Mouse (Mus musculus): ENCODE results near the gene Erp27. TPM values are rescaled to one million over a fixed set of nuclear protein-coding genes. Genes with fewer than 3 reads are reported as not detected.

Erp27 gene
- polyA plus RNA-seq, 1 experiment from 2014 or later = 0.28 TPM

DNA sequence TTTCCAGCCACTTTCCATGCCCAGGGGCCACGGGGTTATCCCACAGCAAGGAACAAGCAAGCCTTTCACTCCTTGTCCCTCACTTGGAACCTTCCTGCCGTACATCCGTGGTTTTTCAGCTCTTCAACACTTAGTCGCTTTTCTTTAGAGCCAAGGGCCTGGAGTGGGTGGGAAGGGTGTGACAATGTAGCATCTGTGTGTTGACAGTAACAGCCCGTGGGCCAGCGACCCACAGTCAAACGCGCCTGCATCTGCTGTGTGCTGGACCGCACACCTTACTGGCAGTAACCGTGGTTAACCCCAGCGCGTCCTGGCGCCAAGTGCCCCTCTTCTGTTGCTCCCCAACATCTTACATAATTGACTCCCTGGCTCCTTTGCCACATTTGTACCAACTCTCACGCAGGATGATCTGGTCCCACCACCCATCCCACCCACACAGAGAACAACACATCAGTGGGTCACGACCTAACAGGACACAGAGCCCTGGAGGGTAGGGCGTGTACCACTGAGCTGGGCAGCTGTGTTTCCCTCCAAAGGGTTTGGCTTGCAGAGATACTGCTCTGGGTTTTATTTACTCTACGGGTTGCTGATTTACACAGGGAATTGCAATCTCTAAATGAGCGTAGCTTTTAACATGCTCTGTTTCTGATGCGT is 15.6 kb downstream of the Erp27 start:
- 70% methylated on average over 19 of the region's 19 CpGs for WGBS (ENCODE audit: insufficient replicate concordance)
- Histone ChIP-seq H3K4me1 (replicated peaks) (no peaks in the 10 kb centered on the region), H3K36me3 (replicated peaks) (no peaks in the 10 kb centered on the region), H3K9me3 (replicated peaks) (no peaks in the 10 kb centered on the region), H3K4me2 (no peak overlapping the region), H3K27ac (replicated peaks) (no peak overlapping the region), H3K27me3 (no peaks in the 10 kb centered on the region), H3K9ac (no peak overlapping the region), H3K4me3 (replicated peaks) (no peak overlapping the region)
- ATAC-seq (ENCODE audit: insufficient read depth) = no peak

DNA sequence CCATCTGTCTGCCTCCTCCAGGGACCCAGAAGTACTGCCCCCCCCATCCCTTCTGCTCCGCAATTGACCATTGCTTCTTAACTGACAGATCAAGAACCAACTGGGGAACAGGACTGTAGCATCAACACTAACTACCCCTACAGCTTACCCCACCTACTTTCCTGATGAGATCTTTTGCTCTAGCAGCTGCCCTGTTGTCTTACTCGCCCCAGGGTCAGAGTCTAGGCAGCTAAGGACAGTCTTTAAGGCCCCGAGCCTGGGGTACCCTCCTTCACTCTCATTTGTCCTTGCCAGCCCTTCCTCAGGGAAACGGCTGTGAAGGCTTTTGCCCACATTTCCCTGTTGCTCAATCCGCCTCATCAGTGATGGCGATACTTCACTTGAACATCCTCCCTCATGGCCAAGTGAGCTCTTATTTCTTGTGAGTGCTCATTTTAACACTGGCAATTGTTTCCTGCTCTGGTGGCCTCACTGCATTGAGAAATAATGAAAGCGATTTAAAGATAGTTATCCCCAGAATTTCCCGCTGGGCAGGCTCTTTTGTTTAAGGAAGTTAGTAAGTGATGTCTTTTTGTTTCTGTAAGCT is 18.0 kb downstream of the Erp27 start:
- H3K9me3 ChIP-seq (replicated peaks) = no peaks in the 10 kb centered on the region
- WGBS (ENCODE audit: insufficient replicate concordance) = 34% methylated on average over 8 of the region's 8 CpGs
- H3K27me3 ChIP-seq = no peaks in the 10 kb centered on the region
- no peak overlapping the region for H3K4me3 ChIP-seq (replicated peaks)
- no peaks in the 10 kb centered on the region for H3K36me3 ChIP-seq (replicated peaks)
- no peak overlapping the region for H3K4me2 ChIP-seq
- 0 out of 2 replicates have a peak, but pooled peaks cover 3% of the 10 kb centered on the region for H3K4me1 ChIP-seq (replicated peaks)
- no peak overlapping the region for H3K27ac ChIP-seq (replicated peaks)
- no peak overlapping the region for H3K9ac ChIP-seq
- ATAC-seq (ENCODE audit: insufficient read depth) = no peak

DNA sequence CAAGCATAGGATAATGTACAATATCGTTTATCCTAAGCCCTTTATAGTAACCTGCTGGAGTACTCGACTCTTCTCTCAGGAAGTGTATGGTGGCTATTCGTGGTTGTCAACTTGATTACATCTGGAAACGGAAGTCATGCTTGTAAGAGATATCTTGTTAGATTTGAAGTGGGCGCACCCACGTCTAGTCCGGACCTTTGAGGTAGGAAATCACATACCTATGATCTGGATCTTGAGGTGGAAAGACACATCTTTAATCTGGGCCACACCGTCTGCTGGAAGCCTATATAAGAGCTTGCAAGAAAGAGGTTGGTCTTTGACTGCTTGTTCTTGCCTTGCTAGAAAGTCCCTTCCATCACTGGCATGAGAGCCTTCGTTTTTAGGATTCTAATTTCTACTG is 19.5 kb downstream of the Erp27 start:
- ATAC-seq (ENCODE audit: insufficient read depth) = no peak
- H3K36me3 ChIP-seq (replicated peaks) = no peaks in the 10 kb centered on the region

DNA sequence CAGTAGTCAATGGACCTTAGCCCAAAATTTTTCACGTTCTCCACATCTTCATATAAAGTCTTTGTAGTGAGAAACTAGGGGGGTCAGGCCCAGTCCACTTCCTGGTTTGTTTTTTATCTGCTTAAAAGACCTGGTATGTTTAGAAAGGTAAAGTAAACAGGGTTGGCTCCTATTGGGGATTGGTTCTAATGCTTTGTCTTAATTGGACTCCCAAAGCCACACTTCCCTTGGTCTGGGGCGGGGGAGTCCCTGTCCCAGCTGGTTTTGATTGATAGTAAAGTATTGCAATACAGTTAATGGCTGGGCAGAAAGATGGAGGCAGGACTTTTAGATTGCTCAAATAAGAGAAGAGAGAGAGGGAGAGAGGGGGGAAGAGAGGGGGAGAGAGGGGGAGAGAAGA is 21.0 kb downstream of the Erp27 start:
- Histone ChIP-seq H3K4me2 (no peak overlapping the region), H3K9me3 (replicated peaks) (no peaks in the 10 kb centered on the region), H3K27ac (replicated peaks) (no peak overlapping the region), H3K36me3 (replicated peaks) (no peaks in the 10 kb centered on the region), H3K27me3 (no peaks in the 10 kb centered on the region), H3K4me3 (replicated peaks) (no peak overlapping the region), H3K4me1 (replicated peaks) (0 out of 2 replicates have a peak, but pooled peaks cover 3% of the 10 kb centered on the region), H3K9ac (no peak overlapping the region)
- 20% methylated on average over 2 of the region's 2 CpGs for WGBS (ENCODE audit: insufficient replicate concordance)
- ATAC-seq (ENCODE audit: insufficient read depth) = no peak

More for the DNA sequence above, 19.5 kb downstream of the Erp27 start:
- Histone ChIP-seq H3K4me3 (replicated peaks) (no peak overlapping the region), H3K4me2 (no peak overlapping the region), H3K4me1 (replicated peaks) (0 out of 2 replicates have a peak, but pooled peaks cover 3% of the 10 kb centered on the region), H3K9me3 (replicated peaks) (no peaks in the 10 kb centered on the region), H3K9ac (no peak overlapping the region), H3K27me3 (no peaks in the 10 kb centered on the region), H3K27ac (replicated peaks) (no peak overlapping the region)
- WGBS (ENCODE audit: insufficient replicate concordance) = 24% methylated on average over 9 of the region's 9 CpGs

DNA sequence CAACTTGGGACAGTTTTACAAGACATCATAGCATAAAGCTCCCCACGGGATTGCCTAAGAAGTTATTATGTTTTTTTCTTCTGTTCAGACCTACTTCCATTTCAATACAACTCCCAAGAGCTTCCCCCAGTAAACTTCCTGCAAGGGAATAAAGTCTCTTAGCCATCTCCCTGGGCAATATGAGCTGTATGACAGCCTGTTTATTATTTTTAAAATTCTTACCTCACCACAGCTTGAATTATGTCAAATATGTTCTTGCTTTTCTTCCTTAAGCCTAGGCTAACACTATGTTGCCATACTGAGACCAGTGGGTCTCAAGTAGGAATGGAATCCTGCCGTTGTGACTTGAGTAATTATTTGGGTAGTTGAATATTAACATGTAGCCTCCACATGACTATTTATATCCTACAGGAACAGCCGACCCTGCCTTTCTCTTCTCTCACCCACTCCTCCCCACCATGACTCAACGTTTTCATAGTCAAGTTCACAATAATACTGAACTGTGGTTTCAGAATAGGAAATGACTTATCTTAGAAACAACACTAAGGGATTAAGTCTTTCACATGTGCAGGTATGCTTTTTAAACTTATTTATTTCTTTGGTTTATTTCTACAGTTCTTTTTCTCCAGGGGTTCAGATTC is 21.5 kb downstream of the Erp27 start:
- H3K9me3 ChIP-seq (replicated peaks) = no peaks in the 10 kb centered on the region
- no peaks in the 10 kb centered on the region for H3K27me3 ChIP-seq
- WGBS (ENCODE audit: insufficient replicate concordance) = 15% methylated on average over 4 of the region's 4 CpGs
- H3K4me1 ChIP-seq (replicated peaks) = 0 out of 2 replicates have a peak, but pooled peaks cover 3% of the 10 kb centered on the region
- no peak overlapping the region for H3K4me2 ChIP-seq
- no peak overlapping the region for H3K27ac ChIP-seq (replicated peaks)
- no peak overlapping the region for H3K9ac ChIP-seq
- no peaks in the 10 kb centered on the region for H3K36me3 ChIP-seq (replicated peaks)
- no peak overlapping the region for H3K4me3 ChIP-seq (replicated peaks)
- ATAC-seq (ENCODE audit: insufficient read depth) = no peak

DNA sequence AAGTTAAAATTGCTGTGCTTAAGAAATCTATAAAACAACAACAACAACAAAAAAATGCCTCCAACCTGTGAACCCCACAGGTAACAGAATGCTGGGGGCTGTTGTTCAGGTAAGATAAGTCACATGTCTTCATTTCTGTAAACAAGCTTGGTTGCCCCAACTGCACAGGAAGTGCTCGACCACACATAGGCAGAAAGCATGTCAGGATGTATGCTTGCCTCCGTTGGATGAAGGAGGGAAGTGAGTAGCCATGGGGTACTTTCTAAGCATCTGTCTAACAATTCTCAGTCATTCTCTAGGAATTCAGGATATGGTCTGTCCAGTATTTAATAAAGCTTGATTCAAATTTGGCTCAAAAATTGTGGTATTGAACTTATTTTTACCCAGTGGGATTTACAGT is 23.0 kb downstream of the Erp27 start:
- H3K4me1 ChIP-seq (replicated peaks) = 0 out of 2 replicates have a peak, but pooled peaks cover 3% of the 10 kb centered on the region
- WGBS (ENCODE audit: insufficient replicate concordance) = 27% methylated on average over 2 of the region's 2 CpGs
- no peaks in the 10 kb centered on the region for H3K36me3 ChIP-seq (replicated peaks)
- no peak overlapping the region for H3K4me3 ChIP-seq (replicated peaks)
- no peak overlapping the region for H3K4me2 ChIP-seq
- no peaks in the 10 kb centered on the region for H3K9me3 ChIP-seq (replicated peaks)
- no peak overlapping the region for H3K27ac ChIP-seq (replicated peaks)
- ATAC-seq (ENCODE audit: insufficient read depth) = no peak
- H3K9ac ChIP-seq = no peak overlapping the region
- no peaks in the 10 kb centered on the region for H3K27me3 ChIP-seq

DNA sequence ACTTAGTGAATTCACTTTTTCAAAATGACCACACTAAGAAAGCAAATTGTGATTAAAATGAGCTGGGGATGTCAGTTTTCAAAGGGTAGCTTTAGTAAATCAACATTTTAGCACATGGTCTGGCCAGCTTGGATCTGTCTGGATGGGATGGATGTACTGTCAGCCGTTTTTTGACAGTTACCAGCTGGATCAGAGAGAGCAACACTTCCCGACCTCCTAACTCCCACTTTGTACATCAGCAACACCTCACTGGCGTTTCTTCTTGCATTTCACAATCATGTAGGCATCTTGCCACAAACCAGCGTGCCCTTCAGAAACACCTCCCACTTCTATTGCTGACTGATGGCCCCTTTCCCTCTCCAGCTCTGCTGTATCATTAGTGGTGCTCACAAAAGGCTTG is 23.8 kb downstream of the Erp27 start:
- Histone ChIP-seq H3K4me3 (replicated peaks) (no peak overlapping the region), H3K9ac (no peak overlapping the region), H3K9me3 (replicated peaks) (no peaks in the 10 kb centered on the region), H3K27ac (replicated peaks) (no peak overlapping the region), H3K27me3 (no peaks in the 10 kb centered on the region), H3K4me2 (no peak overlapping the region), H3K36me3 (replicated peaks) (no peaks in the 10 kb centered on the region), H3K4me1 (replicated peaks) (0 out of 2 replicates have a peak, but pooled peaks cover 3% of the 10 kb centered on the region)
- no peak for ATAC-seq (ENCODE audit: insufficient read depth)
- 28% methylated on average over 4 of the region's 4 CpGs for WGBS (ENCODE audit: insufficient replicate concordance)

DNA sequence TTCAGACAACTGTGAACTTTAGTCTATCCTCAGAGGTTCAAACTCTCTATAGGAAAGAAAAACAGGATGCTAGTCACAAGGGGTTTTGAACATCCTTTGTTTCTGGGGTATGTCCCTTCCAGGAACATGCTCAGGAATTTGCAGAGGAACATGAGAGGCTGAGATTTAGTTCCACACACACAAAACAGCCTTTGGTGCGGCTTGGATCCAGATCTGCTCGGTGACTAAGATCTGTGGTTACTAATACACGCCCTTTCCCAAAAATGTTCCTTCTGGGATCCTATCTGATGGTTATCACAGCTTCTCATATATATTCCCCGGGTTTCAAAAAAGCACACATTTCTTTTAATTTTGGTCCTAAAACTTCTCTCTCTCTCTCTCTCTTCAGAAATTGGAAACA is 24.2 kb downstream of the Erp27 start:
- 60% methylated on average over 4 of the region's 4 CpGs for WGBS (ENCODE audit: insufficient replicate concordance)
- no peak overlapping the region for H3K4me3 ChIP-seq (replicated peaks)
- no peak overlapping the region for H3K9ac ChIP-seq
- H3K9me3 ChIP-seq (replicated peaks) = no peaks in the 10 kb centered on the region
- no peaks in the 10 kb centered on the region for H3K27me3 ChIP-seq
- 0 out of 2 replicates have a peak, but pooled peaks cover 3% of the 10 kb centered on the region for H3K4me1 ChIP-seq (replicated peaks)
- H3K4me2 ChIP-seq = no peak overlapping the region
- H3K36me3 ChIP-seq (replicated peaks) = no peaks in the 10 kb centered on the region
- no peak for ATAC-seq (ENCODE audit: insufficient read depth)
- no peak overlapping the region for H3K27ac ChIP-seq (replicated peaks)

DNA sequence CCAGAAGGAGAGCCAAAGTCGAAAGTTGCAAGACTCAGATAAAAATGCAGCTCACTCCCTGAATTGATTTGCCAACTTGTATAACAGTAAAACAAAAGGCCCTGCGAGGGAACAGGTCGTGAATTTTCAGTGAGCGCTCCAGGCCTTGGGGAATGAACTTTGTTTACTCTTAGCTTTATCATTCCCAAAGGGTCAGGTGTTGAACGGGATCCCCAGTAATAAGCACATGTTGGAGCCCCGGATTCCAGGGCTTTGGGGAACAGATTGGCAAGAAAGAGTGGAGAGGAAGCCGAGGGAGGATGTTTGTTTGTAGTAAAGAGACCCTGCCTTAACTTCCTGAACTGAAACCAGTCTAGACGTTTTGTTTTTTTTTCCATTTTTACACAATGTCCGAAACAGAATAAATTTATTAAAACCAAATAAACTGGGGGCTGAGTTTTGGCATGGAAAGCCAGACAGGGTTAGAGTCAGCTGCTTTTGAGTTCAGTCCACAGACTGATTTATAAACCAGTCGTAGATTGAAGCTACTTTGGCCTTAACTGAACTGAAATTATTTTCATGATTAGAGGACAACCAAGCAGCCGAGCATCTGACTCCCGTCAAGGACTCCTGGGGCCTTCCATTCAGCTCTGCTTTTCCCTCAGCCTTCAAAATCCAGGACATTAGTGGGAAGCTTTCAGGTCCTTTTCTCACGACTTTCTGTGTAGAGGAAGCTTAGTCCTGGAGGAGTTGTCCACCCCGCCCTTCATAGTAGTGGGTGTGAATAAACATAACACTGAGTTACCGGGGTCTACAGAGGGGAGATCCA is 27.2 kb downstream of the Erp27 start:
- H3K27me3 ChIP-seq = no peaks in the 10 kb centered on the region
- H3K27ac ChIP-seq (replicated peaks) = no peak overlapping the region
- H3K9ac ChIP-seq = no peak overlapping the region
- 40% methylated on average over 15 of the region's 15 CpGs for WGBS (ENCODE audit: insufficient replicate concordance)
- ATAC-seq (ENCODE audit: insufficient read depth) = no peak
- peaks cover 8% of the 10 kb centered on the region; the same call in 1 of the 2 replicates for H3K4me1 ChIP-seq (replicated peaks)
- no peaks in the 10 kb centered on the region for H3K36me3 ChIP-seq (replicated peaks)
- H3K9me3 ChIP-seq (replicated peaks) = no peaks in the 10 kb centered on the region
- no peak overlapping the region for H3K4me3 ChIP-seq (replicated peaks)
- no peak overlapping the region for H3K4me2 ChIP-seq

DNA sequence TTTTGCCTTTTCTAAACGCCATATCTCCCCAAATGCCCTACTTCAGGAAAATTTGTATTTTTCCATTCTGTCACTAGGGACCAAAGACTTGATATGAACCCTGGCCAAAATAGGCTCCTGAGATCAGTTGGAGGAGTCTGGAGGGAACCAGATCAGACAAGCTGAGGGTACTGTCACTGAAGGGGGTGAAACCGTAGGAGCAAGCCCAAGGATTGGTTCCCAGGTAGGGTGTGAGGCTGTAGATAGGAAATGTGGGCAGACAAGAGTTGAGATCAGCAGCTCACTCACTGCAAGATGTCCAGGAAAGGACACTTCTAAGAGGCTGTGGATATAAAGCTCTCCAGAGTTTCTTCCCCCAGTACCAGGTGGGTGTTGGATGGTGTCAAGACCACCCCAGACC is 30.0 kb downstream of the Erp27 start:
- Histone ChIP-seq H3K4me2 (no peak overlapping the region), H3K9ac (no peak overlapping the region), H3K27ac (replicated peaks) (no peak overlapping the region), H3K36me3 (replicated peaks) (no peaks in the 10 kb centered on the region), H3K4me3 (replicated peaks) (no peak overlapping the region), H3K27me3 (no peaks in the 10 kb centered on the region), H3K9me3 (replicated peaks) (no peaks in the 10 kb centered on the region), H3K4me1 (replicated peaks) (peaks cover 8% of the 10 kb centered on the region; the same call in 1 of the 2 replicates)
- 40% methylated on average over 2 of the region's 2 CpGs for WGBS (ENCODE audit: insufficient replicate concordance)
- no peak; the same call in 1 of the 2 replicates for ATAC-seq (ENCODE audit: insufficient read depth)

DNA sequence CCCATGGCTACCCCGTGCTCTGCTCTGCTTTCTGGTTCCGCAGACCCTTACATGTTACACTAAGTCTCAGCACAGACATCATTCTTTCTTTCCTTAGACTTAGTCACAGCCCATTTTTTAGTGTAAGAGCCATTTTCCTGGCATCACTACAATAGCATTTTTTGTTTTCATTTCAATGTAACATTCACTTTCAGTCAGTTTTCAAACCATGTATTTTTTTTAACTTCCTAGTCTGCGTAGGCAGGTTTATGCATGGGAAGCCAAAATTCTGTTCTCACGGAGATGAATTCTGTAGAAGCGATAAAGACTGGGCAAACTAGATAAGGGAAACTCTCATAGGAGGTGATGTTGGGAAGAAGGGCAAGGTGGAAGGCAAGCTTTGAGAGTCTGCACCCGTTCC is 32.4 kb downstream of the Erp27 start:
- no peaks in the 10 kb centered on the region for H3K36me3 ChIP-seq (replicated peaks)
- H3K4me1 ChIP-seq (replicated peaks) = peaks cover 8% of the 10 kb centered on the region; the same call in 1 of the 2 replicates
- H3K4me2 ChIP-seq = no peak overlapping the region
- no peaks in the 10 kb centered on the region for H3K27me3 ChIP-seq
- no peak for ATAC-seq (ENCODE audit: insufficient read depth)
- no peak overlapping the region for H3K9ac ChIP-seq
- 73% methylated on average over 6 of the region's 6 CpGs for WGBS (ENCODE audit: insufficient replicate concordance)
- H3K27ac ChIP-seq (replicated peaks) = no peak overlapping the region
- no peak overlapping the region for H3K4me3 ChIP-seq (replicated peaks)
- H3K9me3 ChIP-seq (replicated peaks) = no peaks in the 10 kb centered on the region
